Mouse (Mus musculus): Measurements from ENCODE around the gene Mcee. TPM values are rescaled to one million over a fixed set of nuclear protein-coding genes. Genes with fewer than 3 reads are reported as not detected.

Gene Mcee
- total and polyA plus RNA-seq, 2 experiments: 41.8 to 115 TPM

GRCm38 (mm10) chr7:64356661-64357060, 35.7 kb upstream of the Mcee start:
- Histone ChIP-seq H3K9ac (ENCODE audit: low read depth, low read length) (no peak overlapping the region), H3K27me3 (ENCODE audit: control insufficient read depth, insufficient read depth, low read length) (no peaks in the 10 kb centered on the region), H3K36me3 (ENCODE audit: control insufficient read depth, insufficient read depth, low read length) (peaks cover 22% of the 10 kb centered on the region; the same call in 1 of the 2 replicates), H3K4me3 (ENCODE audit: insufficient read depth, low read depth, low read length) (no peak overlapping the region), H3K4me1 (ENCODE audit: control insufficient read depth, insufficient read depth, low read length) (no peaks in the 10 kb centered on the region), H3K27ac (replicated peaks; ENCODE audit: insufficient read depth, low read depth, low read length) (0 out of 2 replicates have a peak overlapping the region, but pooled peaks have one; percentile 33), H3K79me2 (ENCODE audit: control insufficient read depth, insufficient read depth, low read length) (no peaks in the 10 kb centered on the region)
- WGBS: 91% methylated on average over 5 of the region's 5 CpGs
- no peak for TF ChIP-seq POLR2A (IDR thresholded peaks at IDR 0.05; ENCODE audit: extremely low read depth, insufficient read depth, low read length)
- no peak for TF ChIP-seq CTCF (IDR thresholded peaks at IDR 0.05; ENCODE audit: low read depth, low read length)
- DNase-seq (ENCODE audit: extremely low read depth, low read depth, low spot score): peak; percentile 41

- H3K4me3 ChIP-seq (ENCODE audit: insufficient read depth, low read depth, low read length): no peak overlapping the region
- no peak for TF ChIP-seq POLR2A (IDR thresholded peaks at IDR 0.05; ENCODE audit: extremely low read depth, insufficient read depth, low read length)
- H3K79me2 ChIP-seq (ENCODE audit: control insufficient read depth, insufficient read depth, low read length): no peaks in the 10 kb centered on the region
- H3K4me1 ChIP-seq (ENCODE audit: control insufficient read depth, insufficient read depth, low read length): no peaks in the 10 kb centered on the region
- DNase-seq (ENCODE audit: extremely low read depth, low read depth, low spot score): peak; percentile 45
- H3K27me3 ChIP-seq (ENCODE audit: control insufficient read depth, insufficient read depth, low read length): no peaks in the 10 kb centered on the region
- 78% methylated on average over 9 of the region's 9 CpGs for WGBS
- H3K27ac ChIP-seq (replicated peaks; ENCODE audit: insufficient read depth, low read depth, low read length): peak overlapping the region; percentile 70
- peaks cover 25% of the 10 kb centered on the region; the same call in 1 of the 2 replicates for H3K36me3 ChIP-seq (ENCODE audit: control insufficient read depth, insufficient read depth, low read length)
- H3K9ac ChIP-seq (ENCODE audit: low read depth, low read length): peak overlapping the region; percentile 17; the same call in 1 of the 2 replicates
These were observed 35.0 kb upstream of the Mcee start for GRCm38 (mm10) chr7:64357405-64357804.

GRCm38 (mm10) chr7:64358666-64359065, 33.7 kb upstream of the Mcee start:
- Histone ChIP-seq H3K27ac (replicated peaks; ENCODE audit: insufficient read depth, low read depth, low read length) (no peak overlapping the region), H3K36me3 (ENCODE audit: control insufficient read depth, insufficient read depth, low read length) (peaks cover 31% of the 10 kb centered on the region; the same call in 1 of the 2 replicates), H3K9ac (ENCODE audit: low read depth, low read length) (no peak overlapping the region), H3K4me1 (ENCODE audit: control insufficient read depth, insufficient read depth, low read length) (no peaks in the 10 kb centered on the region), H3K79me2 (ENCODE audit: control insufficient read depth, insufficient read depth, low read length) (no peaks in the 10 kb centered on the region), H3K27me3 (ENCODE audit: control insufficient read depth, insufficient read depth, low read length) (no peaks in the 10 kb centered on the region), H3K4me3 (ENCODE audit: insufficient read depth, low read depth, low read length) (no peak overlapping the region)
- no peak for DNase-seq (ENCODE audit: extremely low read depth, low read depth, low spot score)
- TF ChIP-seq CTCF (IDR thresholded peaks at IDR 0.05; ENCODE audit: low read depth, low read length) (no peak), POLR2A (IDR thresholded peaks at IDR 0.05; ENCODE audit: extremely low read depth, insufficient read depth, low read length) (no peak)
- WGBS: 90% methylated on average over 6 of the region's 6 CpGs

- DNase-seq (ENCODE audit: extremely low read depth, low read depth, low spot score): no peak
- Histone ChIP-seq H3K27me3 (ENCODE audit: control insufficient read depth, insufficient read depth, low read length) (no peaks in the 10 kb centered on the region), H3K4me3 (ENCODE audit: insufficient read depth, low read depth, low read length) (no peak overlapping the region), H3K36me3 (ENCODE audit: control insufficient read depth, insufficient read depth, low read length) (peaks cover 32% of the 10 kb centered on the region), H3K79me2 (ENCODE audit: control insufficient read depth, insufficient read depth, low read length) (no peaks in the 10 kb centered on the region), H3K9ac (ENCODE audit: low read depth, low read length) (no peak overlapping the region), H3K4me1 (ENCODE audit: control insufficient read depth, insufficient read depth, low read length) (no peaks in the 10 kb centered on the region), H3K27ac (replicated peaks; ENCODE audit: insufficient read depth, low read depth, low read length) (peak overlapping the region; percentile 9; the same call in 1 of the 2 replicates)
- TF ChIP-seq CTCF (IDR thresholded peaks at IDR 0.05; ENCODE audit: low read depth, low read length) (no peak), POLR2A (IDR thresholded peaks at IDR 0.05; ENCODE audit: extremely low read depth, insufficient read depth, low read length) (no peak)
- WGBS: 89% methylated on average over 20 of the region's 20 CpGs
These were observed 32.3 kb upstream of the Mcee start for GRCm38 (mm10) chr7:64359943-64360585.

- peaks cover 36% of the 10 kb centered on the region for H3K36me3 ChIP-seq (ENCODE audit: control insufficient read depth, insufficient read depth, low read length)
- no peak overlapping the region for H3K9ac ChIP-seq (ENCODE audit: low read depth, low read length)
- H3K79me2 ChIP-seq (ENCODE audit: control insufficient read depth, insufficient read depth, low read length): no peaks in the 10 kb centered on the region
- WGBS: 79% methylated on average over 3 of the region's 3 CpGs
- H3K27ac ChIP-seq (replicated peaks; ENCODE audit: insufficient read depth, low read depth, low read length): no peak overlapping the region
- H3K27me3 ChIP-seq (ENCODE audit: control insufficient read depth, insufficient read depth, low read length): no peaks in the 10 kb centered on the region
- TF ChIP-seq CTCF (IDR thresholded peaks at IDR 0.05; ENCODE audit: low read depth, low read length): no peak
- TF ChIP-seq POLR2A (IDR thresholded peaks at IDR 0.05; ENCODE audit: extremely low read depth, insufficient read depth, low read length): no peak
- no peaks in the 10 kb centered on the region for H3K4me1 ChIP-seq (ENCODE audit: control insufficient read depth, insufficient read depth, low read length)
- no peak for DNase-seq (ENCODE audit: extremely low read depth, low read depth, low spot score)
- no peak overlapping the region for H3K4me3 ChIP-seq (ENCODE audit: insufficient read depth, low read depth, low read length)
These were observed 31.8 kb upstream of the Mcee start for GRCm38 (mm10) chr7:64360586-64360945.

GRCm38 (mm10) chr7:64365863-64366262, 26.5 kb upstream of the Mcee start:
- DNase-seq (ENCODE audit: extremely low read depth, low read depth, low spot score): no peak
- Histone ChIP-seq H3K79me2 (ENCODE audit: control insufficient read depth, insufficient read depth, low read length) (no peaks in the 10 kb centered on the region), H3K27ac (replicated peaks; ENCODE audit: insufficient read depth, low read depth, low read length) (no peak overlapping the region), H3K9ac (ENCODE audit: low read depth, low read length) (no peak overlapping the region), H3K36me3 (ENCODE audit: control insufficient read depth, insufficient read depth, low read length) (peaks cover 45% of the 10 kb centered on the region), H3K4me3 (ENCODE audit: insufficient read depth, low read depth, low read length) (no peak overlapping the region), H3K27me3 (ENCODE audit: control insufficient read depth, insufficient read depth, low read length) (no peaks in the 10 kb centered on the region), H3K4me1 (ENCODE audit: control insufficient read depth, insufficient read depth, low read length) (no peaks in the 10 kb centered on the region)
- WGBS: 89% methylated on average over 5 of the region's 5 CpGs
- TF ChIP-seq CTCF (IDR thresholded peaks at IDR 0.05; ENCODE audit: low read depth, low read length) (no peak), POLR2A (IDR thresholded peaks at IDR 0.05; ENCODE audit: extremely low read depth, insufficient read depth, low read length) (no peak)

Measured in liver, adult 2 months (tissue).